Mouse (Mus musculus) midbrain, embryonic 11.5 days (tissue): ENCODE results near the gene Rsph10b. TPM values are rescaled to one million over a fixed set of nuclear protein-coding genes. Genes with fewer than 3 reads are reported as not detected.

ENCODE experiments used
- ATAC-seq: fragments of 200-750 bp; cut with Nextera tagmentation; 2 replicates; pipeline ENCODE4 v1.8.0; 2017; ENCODE audit warnings: moderate TSS enrichment, moderate library complexity; ENCODE audit not compliant: low FRiP score
- DNase-seq: peaks from one replicate; pipeline ENCODE4 v3.0.0; 2015; ENCODE audit warnings: low spot score; ENCODE audit errors: missing footprints
- H3K27ac ChIP-seq: fragments of 300-500 bp; sonication (generic); 2 replicates; pipeline ENCODE4 v1.5.1; 2014; ENCODE audit warnings: low read depth, low read length
- H3K27me3 ChIP-seq: fragments of 300-500 bp; sonication (generic); 2 replicates; pipeline ENCODE4 v1.6.1; 2014; ENCODE audit warnings: mild to moderate bottlenecking, low read length, moderate library complexity, mixed read lengths; ENCODE audit not compliant: control insufficient read depth, insufficient read depth
- H3K36me3 ChIP-seq: fragments of 300-500 bp; sonication (generic); 2 replicates; pipeline ENCODE4 v1.6.1; 2014; ENCODE audit warnings: mild to moderate bottlenecking, low read length, moderate library complexity, mixed read lengths; ENCODE audit not compliant: control insufficient read depth, insufficient read depth
- H3K4me1 ChIP-seq: fragments of 300-500 bp; sonication (generic); 2 replicates; pipeline ENCODE4 v1.6.1; 2014; ENCODE audit warnings: low read length; ENCODE audit not compliant: control insufficient read depth, insufficient read depth
- H3K4me2 ChIP-seq: fragments of 300-500 bp; sonication (generic); 2 replicates; pipeline ENCODE4 v1.6.1; 2014; ENCODE audit warnings: mild to moderate bottlenecking, moderate library complexity
- H3K4me3 ChIP-seq: fragments of 300-500 bp; sonication (generic); 2 replicates; pipeline ENCODE4 v1.5.1; 2014; ENCODE audit warnings: low read depth, low read length
- H3K9ac ChIP-seq: fragments of 300-500 bp; sonication (generic); 2 replicates; pipeline ENCODE4 v1.6.1; 2014; ENCODE audit warnings: low read length
- H3K9me3 ChIP-seq: fragments of 300-500 bp; sonication (generic); 2 replicates; pipeline ENCODE4 v1.6.1; 2016; ENCODE audit warnings: low read length; ENCODE audit not compliant: control insufficient read depth
- WGBS: fragments of 180-500 bp; shearing (Covaris S2); extraction: QIAGEN DNeasy Blood & Tissue Kit; methylation state at CpG from one replicate; pipeline ENCODE4 v1.1.7; 2014; 5-methylcytosine and 5-hydroxymethylcytosine counted together
- polyA plus RNA-seq: library from polyadenylated mRNA; unstranded; fragments of >200 nt; fragmentation: Nextera tagmentation; extraction: Ambion mirVana; gene quantifications from 2 replicates; pipeline ENCODE4 v1.2.1, GENCODE M21; 2014

The Rsph10b gene
- polyA plus RNA-seq: 0.47 and 0.56 TPM in 2 replicates

DNA sequence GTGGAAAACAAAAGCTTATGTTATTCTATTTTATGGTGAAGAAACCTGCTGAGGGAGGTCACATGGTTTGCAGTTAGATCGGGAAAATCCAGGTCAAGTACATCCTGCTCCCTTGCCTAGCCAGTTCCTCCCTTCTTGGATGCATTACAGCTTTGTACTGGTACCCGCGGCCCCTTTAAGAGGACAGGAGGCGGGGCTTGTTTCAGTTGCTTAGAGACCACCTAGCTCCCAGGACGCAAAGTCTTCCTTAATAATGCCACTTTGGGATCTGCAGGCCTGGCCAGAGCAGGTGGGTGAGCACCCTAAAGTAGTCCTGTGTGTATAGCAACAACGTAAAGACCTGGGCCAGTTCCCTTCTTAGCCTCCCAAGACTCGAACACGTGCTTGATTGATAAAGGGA, at the start of gene Rsph10b:
TSS of gene Rsph10b (plus strand) at position 205 of the 400 bp plus-strand sequence.
- Histone ChIP-seq H3K9ac (no peak within 1 kb of the TSS), H3K4me1 (no peaks in the 10 kb centered on the region), H3K36me3 (peaks cover 11% of the 10 kb centered on the region), H3K27me3 (no peaks in the 10 kb centered on the region), H3K4me2 (no peak within 1 kb of the TSS), H3K4me3 (no peak within 1 kb of the TSS), H3K9me3 (no peaks in the 10 kb centered on the region), H3K27ac (no peak within 1 kb of the TSS)
- peak; percentile 33; the same call in 1 of the 2 replicates for ATAC-seq
- 14% methylated on average over 8 of the region's 8 CpGs for WGBS
- peak; percentile 89 for DNase-seq

DNA sequence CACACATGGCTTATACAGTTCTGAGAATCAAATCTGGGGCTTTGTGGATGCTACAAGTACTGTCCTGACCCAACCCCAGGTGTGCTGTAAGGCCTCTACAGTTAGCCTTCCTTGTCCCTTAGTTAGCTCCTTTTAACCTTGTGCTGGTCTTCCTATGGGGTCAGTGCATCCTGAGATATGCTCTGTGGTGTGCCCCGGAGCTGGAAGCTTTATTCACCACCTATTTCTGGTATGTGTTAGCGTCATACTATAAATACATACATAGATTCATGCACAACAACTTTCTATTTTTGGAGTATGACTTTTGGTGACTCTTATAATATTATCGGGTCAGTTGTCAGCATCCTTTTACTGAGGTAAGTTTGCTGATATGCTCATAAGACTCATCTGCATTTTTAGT, 47.6 kb upstream of the Rsph10b start:
- H3K27ac ChIP-seq: no peak overlapping the region

DNA sequence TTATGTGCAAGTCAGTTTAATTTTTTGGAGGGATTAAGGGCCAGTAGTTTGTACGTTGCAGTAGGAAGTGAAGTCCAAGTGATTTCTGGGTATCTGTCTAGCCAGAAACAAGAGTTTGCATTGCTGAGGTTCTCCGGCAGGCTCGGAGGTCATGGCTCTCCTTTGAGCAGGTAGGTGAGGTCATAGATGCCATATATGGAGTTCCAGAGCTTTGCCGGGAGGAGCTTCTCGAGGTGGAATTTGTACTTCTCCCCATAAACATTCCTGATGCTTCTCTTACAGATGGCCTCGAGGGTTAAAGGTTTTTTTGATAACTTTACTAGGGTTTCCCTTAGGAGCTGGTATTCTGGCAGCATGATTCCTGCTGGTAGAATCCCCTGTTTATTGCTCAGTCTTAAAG, 42.1 kb upstream of the Rsph10b start:
- no peak overlapping the region for H3K4me3 ChIP-seq
- peaks cover 20% of the 10 kb centered on the region for H3K36me3 ChIP-seq
- no peaks in the 10 kb centered on the region for H3K4me1 ChIP-seq
- DNase-seq (no peak), ATAC-seq (no peak)
- H3K27ac ChIP-seq: no peak overlapping the region
- H3K9ac ChIP-seq: no peak overlapping the region
- no peaks in the 10 kb centered on the region for H3K27me3 ChIP-seq
- H3K9me3 ChIP-seq: peaks cover 4% of the 10 kb centered on the region; the same call in 1 of the 2 replicates
- 93% methylated on average over 6 of the region's 6 CpGs for WGBS
- H3K4me2 ChIP-seq: no peak overlapping the region

More for the DNA sequence above, 47.6 kb upstream of the Rsph10b start:
- Histone ChIP-seq H3K27me3 (no peaks in the 10 kb centered on the region), H3K4me3 (no peak overlapping the region), H3K9ac (no peak overlapping the region), H3K4me2 (no peak overlapping the region), H3K4me1 (no peaks in the 10 kb centered on the region), H3K9me3 (peaks cover 4% of the 10 kb centered on the region; the same call in 1 of the 2 replicates), H3K36me3 (peaks cover 35% of the 10 kb centered on the region)
- 97% methylated on average over 3 of the region's 3 CpGs for WGBS
- ATAC-seq (no peak), DNase-seq (no peak)

DNA sequence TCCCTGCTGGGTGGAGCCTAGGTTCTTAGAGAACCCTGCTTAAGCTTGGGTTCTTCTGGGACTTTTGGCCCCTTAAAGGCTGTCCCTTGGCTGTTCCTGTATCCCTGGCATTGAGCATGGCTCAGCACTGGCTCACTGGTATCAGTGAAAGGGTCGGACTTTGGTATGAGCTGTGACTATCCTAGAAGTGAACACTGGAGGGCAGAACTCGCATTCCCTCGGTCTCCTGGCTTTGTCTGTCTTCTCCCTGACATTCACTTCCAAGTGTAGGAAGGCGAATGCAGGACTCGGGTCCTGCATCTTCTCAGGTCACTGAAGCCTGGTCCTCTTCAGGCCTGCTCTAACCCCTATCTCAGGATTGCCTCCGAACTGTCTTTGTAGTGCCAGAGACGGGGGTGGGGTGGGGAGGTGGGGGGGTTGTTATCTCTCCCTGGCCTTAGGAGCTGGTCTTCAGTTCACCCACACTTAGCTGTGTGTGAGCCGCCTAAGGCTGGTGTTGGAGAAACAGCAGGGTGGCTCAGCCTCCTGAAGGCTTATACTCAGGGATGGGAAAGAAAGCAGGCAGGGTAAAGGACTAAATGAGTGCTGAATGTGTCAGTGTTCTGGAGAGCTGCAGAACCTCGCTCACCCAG, 40.5 kb upstream of the Rsph10b start:
- peaks cover 11% of the 10 kb centered on the region; the same call in 1 of the 2 replicates for H3K36me3 ChIP-seq
- DNase-seq (no peak), ATAC-seq (no peak)
- H3K4me2 ChIP-seq: no peak overlapping the region
- no peaks in the 10 kb centered on the region for H3K27me3 ChIP-seq
- H3K9me3 ChIP-seq: no peaks in the 10 kb centered on the region
- 69% methylated on average over 9 of the region's 9 CpGs for WGBS
- no peak overlapping the region for H3K4me3 ChIP-seq
- no peak overlapping the region for H3K9ac ChIP-seq
- H3K4me1 ChIP-seq: no peaks in the 10 kb centered on the region
- H3K27ac ChIP-seq: no peak overlapping the region

DNA sequence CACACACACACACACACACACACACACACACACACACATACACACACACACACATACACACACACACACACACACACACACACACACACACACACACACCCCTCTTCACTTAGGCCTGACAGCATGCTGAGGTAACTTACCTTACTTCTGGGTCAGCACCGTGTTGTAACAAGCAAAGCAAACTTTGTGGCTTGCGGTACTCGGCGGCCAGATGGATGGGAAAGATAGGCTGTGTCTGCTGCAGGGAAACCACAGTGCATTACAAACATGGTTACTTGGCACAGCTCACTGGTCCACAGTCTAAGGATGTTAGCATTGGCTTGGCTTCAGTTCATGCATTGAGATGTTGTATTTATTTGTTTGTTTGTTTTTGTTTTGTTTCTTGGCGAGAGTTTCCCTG, 39.4 kb upstream of the Rsph10b start:
- Histone ChIP-seq H3K9ac (no peak overlapping the region), H3K4me1 (no peaks in the 10 kb centered on the region), H3K36me3 (peaks cover 13% of the 10 kb centered on the region; the same call in 1 of the 2 replicates), H3K4me2 (no peak overlapping the region), H3K4me3 (no peak overlapping the region), H3K9me3 (no peaks in the 10 kb centered on the region), H3K27ac (no peak overlapping the region), H3K27me3 (no peaks in the 10 kb centered on the region)
- DNase-seq (no peak), ATAC-seq (no peak)
- 93% methylated on average over 5 of the region's 5 CpGs for WGBS

DNA sequence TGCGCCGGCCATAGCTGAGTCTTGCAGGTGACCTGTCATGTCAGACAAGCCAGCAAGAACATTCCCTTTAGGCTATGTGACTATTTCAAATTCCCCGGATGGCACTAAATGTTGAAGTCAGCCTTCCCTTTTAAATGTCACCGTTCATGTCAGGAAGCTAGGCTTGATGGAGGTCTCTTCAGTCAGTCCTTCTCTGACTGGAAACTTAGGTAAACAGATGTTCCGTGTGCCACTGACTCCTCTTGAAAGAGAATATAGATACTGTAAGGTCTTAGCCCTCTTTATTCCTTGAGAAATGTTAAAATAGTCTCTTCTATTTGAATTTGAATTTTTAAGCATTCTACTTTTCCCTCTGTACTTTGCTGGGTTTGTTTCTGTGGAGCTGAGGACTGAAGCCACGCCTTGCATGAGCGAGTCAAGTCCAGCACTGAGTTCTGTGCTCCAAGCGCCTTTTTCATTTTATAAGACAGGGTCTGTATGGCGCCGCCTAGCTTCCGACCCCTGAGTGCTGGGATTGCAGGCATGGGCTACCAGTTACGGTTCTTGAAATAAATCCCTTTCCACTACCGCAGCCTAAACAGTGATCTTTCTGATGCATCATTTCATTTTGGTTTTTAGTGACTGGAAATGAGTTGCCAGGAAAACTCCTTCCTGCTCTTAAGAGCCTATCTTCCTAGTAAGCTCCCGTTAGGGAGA, 35.1 kb upstream of the Rsph10b start, which contains the start of gene Ankrd61:
TSS of gene Ankrd61 (minus strand) at position 51 of the 696 bp plus-strand sequence.
- DNase-seq (peak; percentile 62), ATAC-seq (no peak)
- Histone ChIP-seq H3K27ac (no peak within 1 kb of the TSS), H3K9ac (no peak within 1 kb of the TSS), H3K4me2 (no peak within 1 kb of the TSS), H3K4me3 (no peak within 1 kb of the TSS), H3K36me3 (peaks cover 14% of the 10 kb centered on the region), H3K4me1 (no peaks in the 10 kb centered on the region), H3K27me3 (no peaks in the 10 kb centered on the region), H3K9me3 (no peaks in the 10 kb centered on the region)
- 86% methylated on average over 14 of the region's 14 CpGs for WGBS

DNA sequence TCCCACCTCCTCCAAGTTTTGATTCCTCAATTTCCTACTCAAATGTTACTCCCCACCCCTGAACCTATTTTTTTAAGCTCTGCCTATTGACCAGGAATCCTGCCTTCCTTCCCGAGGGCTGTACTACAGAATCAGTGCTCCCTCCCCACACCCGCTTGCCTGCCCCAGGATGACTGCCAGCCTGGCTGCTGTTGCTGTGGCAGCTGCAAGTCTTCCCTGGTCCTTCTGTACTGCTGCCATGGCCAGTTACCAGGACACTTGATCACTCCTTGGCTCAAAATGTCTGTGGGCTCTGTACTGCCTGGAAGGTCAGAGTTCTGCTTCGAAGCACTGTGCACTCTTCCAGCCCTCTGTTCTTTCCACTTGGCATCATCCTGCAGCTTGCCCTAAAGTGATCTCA, 30.7 kb upstream of the Rsph10b start:
- Histone ChIP-seq H3K27me3 (no peaks in the 10 kb centered on the region), H3K4me1 (no peaks in the 10 kb centered on the region), H3K36me3 (peaks cover 28% of the 10 kb centered on the region), H3K9me3 (no peaks in the 10 kb centered on the region), H3K27ac (no peak overlapping the region), H3K4me3 (no peak overlapping the region), H3K4me2 (no peak overlapping the region), H3K9ac (no peak overlapping the region)
- ATAC-seq (no peak), DNase-seq (peak; percentile 59)
- 86% methylated on average over 3 of the region's 3 CpGs for WGBS

DNA sequence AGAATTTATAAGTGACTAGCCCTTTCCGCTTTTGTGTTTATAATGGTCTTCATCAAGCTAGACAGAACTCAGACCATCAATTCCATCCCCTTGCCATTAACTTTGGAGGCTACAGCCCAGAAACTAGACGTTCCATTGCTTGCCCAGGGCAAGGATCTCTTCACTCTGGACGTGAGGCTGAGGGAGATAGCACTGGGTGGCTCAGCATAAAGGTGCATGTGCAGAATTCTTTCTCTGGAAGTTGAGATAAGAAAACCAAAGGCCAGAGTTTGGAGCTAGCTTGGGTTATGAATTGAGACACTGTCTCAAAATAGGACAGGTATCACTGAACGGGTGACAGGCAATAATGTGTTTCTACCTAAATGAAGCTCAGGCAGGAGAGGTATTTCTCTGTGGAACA, 29.0 kb upstream of the Rsph10b start:
- Histone ChIP-seq H3K9ac (no peak overlapping the region), H3K4me3 (no peak overlapping the region), H3K4me2 (no peak overlapping the region), H3K27me3 (no peaks in the 10 kb centered on the region), H3K4me1 (peaks cover 7% of the 10 kb centered on the region), H3K36me3 (peaks cover 22% of the 10 kb centered on the region), H3K9me3 (no peaks in the 10 kb centered on the region), H3K27ac (no peak overlapping the region)
- 92% methylated on average over 4 of the region's 4 CpGs for WGBS
- no peak for ATAC-seq
- peak; percentile 41 for DNase-seq

DNA sequence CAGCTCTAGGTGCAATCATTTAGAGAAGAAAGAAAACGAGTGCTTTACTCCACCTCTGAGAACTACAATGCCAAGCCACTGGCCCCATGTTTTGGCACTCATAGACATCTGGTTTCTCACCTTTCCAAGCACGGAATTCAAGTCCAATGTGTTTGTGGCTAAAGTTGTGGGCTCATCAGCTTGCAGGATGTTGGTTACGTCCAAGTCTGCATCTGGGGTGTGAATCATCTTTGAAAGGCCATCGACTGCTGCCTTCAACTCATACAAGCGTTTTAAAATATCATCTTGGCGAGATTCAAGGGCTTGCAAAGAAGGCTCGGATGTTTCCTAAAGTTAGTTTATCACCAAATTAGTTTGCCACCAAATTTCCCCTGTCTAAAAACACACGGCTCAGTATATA, 26.4 kb upstream of the Rsph10b start:
- WGBS: 88% methylated on average over 8 of the region's 8 CpGs
- Histone ChIP-seq H3K27ac (no peak overlapping the region), H3K4me3 (no peak overlapping the region), H3K4me2 (no peak overlapping the region), H3K4me1 (peaks cover 15% of the 10 kb centered on the region), H3K9me3 (no peaks in the 10 kb centered on the region), H3K36me3 (peaks cover 22% of the 10 kb centered on the region), H3K27me3 (no peaks in the 10 kb centered on the region), H3K9ac (no peak overlapping the region)
- DNase-seq (no peak), ATAC-seq (no peak)
